Mouse (Mus musculus) thymus, postnatal 4 days (tissue): ENCODE data around the gene Tmco5.
"Not testable (repeated sequence)": the region's sequence is repeated elsewhere in the genome, so short reads cannot be mapped to it uniquely, and the experiment has no call there.

Source experiments
- DNase-seq: peaks from one replicate; pipeline ENCODE4 v3.0.0; 2021

The Tmco5 gene

GRCm38 (mm10) chr2:116923684-116924083 lies 45.2 kb downstream of the Tmco5 start:
- no peak for DNase-seq

- no peak for DNase-seq
These were observed 45.8 kb downstream of the Tmco5 start for GRCm38 (mm10) chr2:116924292-116924691.

- DNase-seq = no peak
These were observed 46.7 kb downstream of the Tmco5 start for GRCm38 (mm10) chr2:116925230-116925629.

- no peak for DNase-seq
These were observed 53.7 kb downstream of the Tmco5 start for GRCm38 (mm10) chr2:116932218-116932617.

- not testable (repeated sequence) for DNase-seq
These were observed 55.7 kb downstream of the Tmco5 start for GRCm38 (mm10) chr2:116934236-116934635.

- DNase-seq = no peak
These were observed 56.3 kb downstream of the Tmco5 start for GRCm38 (mm10) chr2:116934776-116935175.

- no peak for DNase-seq
These were observed 57.9 kb downstream of the Tmco5 start for GRCm38 (mm10) chr2:116936371-116936770.

GRCm38 (mm10) chr2:116937166-116937565 lies 58.7 kb downstream of the Tmco5 start:
- no peak for DNase-seq

- DNase-seq = no peak
These were observed 63.3 kb downstream of the Tmco5 start for GRCm38 (mm10) chr2:116941816-116942215.
